Mouse (Mus musculus): ENCODE data around the gene Slc12a5.

- no peak for TF ChIP-seq CTCF (IDR thresholded peaks at IDR 0.05; ENCODE audit: borderline replicate concordance, insufficient read depth, low read depth, low read length)
- no peak for TF ChIP-seq POLR2A (IDR thresholded peaks at IDR 0.05; ENCODE audit: borderline replicate concordance, insufficient read depth, low read length)
Measured at GRCm38 (mm10) chr2:164991111-164991510, 30.5 kb downstream of the Slc12a5 start.

All from cerebellum, adult 2 months (tissue).